Mouse (Mus musculus) embryonic facial prominence, embryonic 15.5 days (tissue): ENCODE results near the gene Krt16. TPM values are rescaled to one million over a fixed set of nuclear protein-coding genes. Genes with fewer than 3 reads are reported as not detected.
A peak's percentile ranks its signal among the peaks of the same experiment; 100 is the strongest.

Source experiments
- ATAC-seq: fragments of 200-750 bp; cut with Nextera tagmentation; 2 replicates; pipeline ENCODE4 v1.8.0; 2017; ENCODE audit warnings: low read depth, moderate TSS enrichment; ENCODE audit not compliant: insufficient number of reproducible peaks, low FRiP score, low TSS enrichment
- H3K27ac ChIP-seq: fragments of 300-500 bp; sonication (generic); replicated peaks from 2 replicates; pipeline ENCODE4 v1.5.1; 2015; ENCODE audit warnings: mild to moderate bottlenecking, inconsistent platforms
- H3K27me3 ChIP-seq: fragments of 300-500 bp; sonication (generic); 2 replicates; pipeline ENCODE4 v1.6.1; 2015; ENCODE audit warnings: inconsistent platforms
- H3K36me3 ChIP-seq: fragments of 300-500 bp; sonication (generic); 2 replicates; pipeline ENCODE4 v1.6.1; 2015; ENCODE audit warnings: mild to moderate bottlenecking, inconsistent platforms
- H3K4me1 ChIP-seq: fragments of 300-500 bp; sonication (generic); 2 replicates; pipeline ENCODE4 v1.6.1; 2015; ENCODE audit warnings: inconsistent platforms
- H3K4me2 ChIP-seq: fragments of 300-500 bp; sonication (generic); replicated peaks from 2 replicates; pipeline ENCODE4 v1.6.1; 2015; ENCODE audit warnings: mild to moderate bottlenecking, inconsistent platforms
- H3K4me3 ChIP-seq: fragments of 300-500 bp; sonication (generic); replicated peaks from 2 replicates; pipeline ENCODE4 v1.5.1; 2015; ENCODE audit warnings: mild to moderate bottlenecking, inconsistent platforms
- H3K9ac ChIP-seq: fragments of 300-500 bp; sonication (generic); 2 replicates; pipeline ENCODE4 v1.6.1; 2015; ENCODE audit warnings: inconsistent platforms
- H3K9me3 ChIP-seq: fragments of 300-500 bp; sonication (generic); replicated peaks from 2 replicates; pipeline ENCODE4 v1.6.1; 2016; ENCODE audit warnings: inconsistent platforms
- WGBS: fragments of 180-500 bp; shearing (Covaris S2); methylation state at CpG from one replicate; pipeline ENCODE4 v1.1.7; 2015; 5-methylcytosine and 5-hydroxymethylcytosine counted together
- polyA plus RNA-seq: library from polyadenylated mRNA; unstranded; fragments of >200 nt; fragmentation: Nextera tagmentation; extraction: Ambion mirVana; gene quantifications from 2 replicates; pipeline ENCODE4 v1.2.1, GENCODE M21; 2015

The Krt16 gene
- polyA plus RNA-seq, 1 experiment from 2014 or later = 6.9 TPM

DNA sequence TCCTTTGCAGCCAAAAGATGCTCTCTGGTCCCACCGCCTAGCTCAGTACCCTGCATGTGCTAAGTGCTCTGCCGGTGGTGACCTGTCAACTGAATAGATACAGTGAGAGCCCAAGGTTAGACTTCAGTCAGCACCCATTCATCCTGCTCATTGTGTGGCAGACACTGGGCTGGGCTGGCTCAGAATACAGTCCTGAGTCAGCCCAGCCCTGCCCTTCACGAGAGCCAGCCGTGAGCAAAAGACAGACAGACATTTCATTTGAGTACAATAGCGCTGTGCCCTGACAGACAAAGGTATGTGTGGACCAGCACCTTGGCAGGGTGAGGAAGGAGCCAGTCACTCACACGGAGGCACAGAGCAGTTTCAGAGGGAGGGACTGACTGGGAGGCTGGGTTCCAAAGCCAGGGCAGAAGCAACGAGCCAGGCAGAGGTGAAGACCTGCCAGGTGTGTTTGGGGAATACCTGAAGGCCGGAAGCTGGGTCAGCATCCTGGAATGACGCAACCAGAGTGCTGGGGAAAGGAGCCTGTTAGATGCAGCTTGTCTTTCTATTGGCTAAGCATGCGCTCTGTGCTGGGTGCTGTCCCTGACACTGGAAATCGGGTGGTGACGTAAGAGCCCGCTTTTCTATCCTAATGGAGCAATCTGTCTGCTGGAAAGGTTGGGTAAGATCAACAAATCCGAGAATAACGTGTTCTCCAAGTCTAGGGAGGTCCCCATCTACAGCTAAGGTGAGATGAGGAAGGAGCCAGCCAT lies 29.2 kb upstream of the Krt16 start:
- no peak for ATAC-seq
- H3K27me3 ChIP-seq = no peaks in the 10 kb centered on the region
- H3K4me1 ChIP-seq = peaks cover 5% of the 10 kb centered on the region; the same call in 1 of the 2 replicates
- peak overlapping the region; percentile 19; the same call in 1 of the 2 replicates for H3K27ac ChIP-seq
- no peak overlapping the region for H3K4me2 ChIP-seq
- WGBS = 58% methylated on average over 15 of the region's 15 CpGs
- H3K36me3 ChIP-seq = no peaks in the 10 kb centered on the region
- no peak overlapping the region for H3K4me3 ChIP-seq
- H3K9me3 ChIP-seq = no peaks in the 10 kb centered on the region
- H3K9ac ChIP-seq = no peak overlapping the region

DNA sequence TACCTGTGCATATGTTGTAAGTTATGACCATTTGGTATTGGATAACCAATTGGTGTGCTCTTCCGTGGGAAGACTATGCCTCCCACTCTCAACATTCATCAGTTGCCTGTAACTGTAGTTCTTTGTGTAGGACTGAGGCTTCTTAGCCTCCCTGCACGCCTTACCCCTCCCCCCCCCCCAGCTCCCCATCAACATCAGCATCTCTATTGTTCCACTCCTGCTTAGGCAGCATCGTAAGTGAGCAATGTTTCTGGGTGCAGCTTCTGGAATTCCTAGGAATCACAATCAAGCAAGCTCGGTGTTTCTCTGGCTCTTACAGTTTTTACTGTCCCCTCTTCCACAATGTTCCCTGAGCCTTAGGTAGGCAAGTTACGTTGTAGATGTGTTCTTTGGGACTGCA lies 26.8 kb upstream of the Krt16 start:
- H3K9me3 ChIP-seq = no peaks in the 10 kb centered on the region
- 38% methylated on average over 5 of the region's 5 CpGs for WGBS
- no peak overlapping the region for H3K9ac ChIP-seq
- H3K4me3 ChIP-seq = no peak overlapping the region
- H3K27me3 ChIP-seq = no peaks in the 10 kb centered on the region
- peaks cover 5% of the 10 kb centered on the region; the same call in 1 of the 2 replicates for H3K4me1 ChIP-seq
- ATAC-seq = no peak
- no peak overlapping the region for H3K27ac ChIP-seq
- H3K4me2 ChIP-seq = no peak overlapping the region
- no peaks in the 10 kb centered on the region for H3K36me3 ChIP-seq

DNA sequence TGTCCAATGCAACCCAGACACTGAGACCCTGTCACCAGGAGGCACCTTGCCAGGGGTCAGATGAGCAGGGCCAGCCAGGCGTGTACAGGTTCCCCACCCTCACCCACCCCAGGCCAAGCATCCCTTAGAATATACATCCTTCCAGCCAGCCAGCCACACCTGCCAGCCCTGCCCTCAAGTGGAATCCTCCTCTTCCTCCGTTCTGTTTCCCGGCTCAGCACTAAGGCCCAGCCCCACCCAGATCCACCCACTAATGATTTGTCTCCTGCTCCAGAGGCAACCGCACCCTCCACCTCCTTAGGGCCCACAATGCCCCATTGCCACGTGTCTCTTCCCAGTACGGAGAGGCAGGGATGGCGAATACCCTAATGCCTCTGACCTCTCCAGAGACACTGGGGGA lies 26.0 kb upstream of the Krt16 start:
- peaks cover 5% of the 10 kb centered on the region; the same call in 1 of the 2 replicates for H3K4me1 ChIP-seq
- no peaks in the 10 kb centered on the region for H3K27me3 ChIP-seq
- no peak overlapping the region for H3K4me2 ChIP-seq
- ATAC-seq = no peak
- H3K36me3 ChIP-seq = no peaks in the 10 kb centered on the region
- H3K4me3 ChIP-seq = no peak overlapping the region
- 53% methylated on average over 7 of the region's 7 CpGs for WGBS
- H3K9me3 ChIP-seq = no peaks in the 10 kb centered on the region
- H3K27ac ChIP-seq = no peak overlapping the region
- no peak overlapping the region for H3K9ac ChIP-seq

DNA sequence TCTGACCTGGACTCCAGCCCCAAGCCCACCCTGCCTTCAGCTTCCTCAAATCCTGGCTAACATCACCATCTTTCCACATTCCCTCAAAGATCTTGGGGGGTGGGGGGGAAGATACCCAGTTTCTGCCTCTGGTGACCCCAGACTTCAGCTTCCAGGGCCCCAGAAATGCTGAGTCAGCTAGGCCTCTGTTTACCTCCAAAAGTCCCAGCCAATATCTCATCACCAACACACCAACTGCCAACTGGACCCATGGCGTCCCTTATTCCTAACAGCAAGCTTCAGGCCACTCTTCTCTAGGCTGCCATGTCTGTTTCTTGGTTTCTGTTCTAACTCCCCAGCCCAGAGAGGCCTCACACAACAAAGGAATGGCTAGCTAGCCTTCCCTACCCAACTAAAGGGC lies 23.2 kb upstream of the Krt16 start:
- H3K9me3 ChIP-seq = no peaks in the 10 kb centered on the region
- no peak overlapping the region for H3K4me2 ChIP-seq
- WGBS = 84% methylated on average over 1 of the region's 1 CpGs
- no peak overlapping the region for H3K4me3 ChIP-seq
- peaks cover 5% of the 10 kb centered on the region; the same call in 1 of the 2 replicates for H3K4me1 ChIP-seq
- no peaks in the 10 kb centered on the region for H3K27me3 ChIP-seq
- no peak overlapping the region for H3K27ac ChIP-seq
- H3K36me3 ChIP-seq = no peaks in the 10 kb centered on the region
- no peak for ATAC-seq
- no peak overlapping the region for H3K9ac ChIP-seq

DNA sequence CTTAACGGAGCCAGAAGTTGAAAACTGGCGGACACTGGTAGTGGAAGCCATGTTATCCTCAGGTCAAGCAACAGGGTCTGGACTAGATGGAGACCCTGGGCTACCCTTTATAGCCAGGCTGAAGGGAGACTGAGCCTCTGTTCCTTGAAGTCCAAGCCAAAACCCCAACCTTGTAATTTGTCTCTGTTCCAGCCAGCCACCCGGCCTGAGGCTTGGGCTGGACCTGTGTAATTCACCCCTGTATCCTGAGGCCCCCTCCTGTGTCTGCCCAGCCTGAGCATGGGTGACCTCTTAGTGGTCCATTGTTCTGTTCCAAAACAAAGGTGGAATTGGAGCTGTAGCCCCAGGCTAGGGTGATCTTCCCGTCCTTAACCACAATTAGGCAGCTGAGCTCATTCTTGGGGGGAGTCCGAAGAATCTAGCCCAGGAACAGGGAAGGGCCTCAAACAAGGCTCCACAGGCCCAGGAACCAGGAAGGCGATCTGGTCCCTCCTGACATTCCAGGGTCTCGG lies 21.2 kb upstream of the Krt16 start, which contains the start of gene Krt42:
TSS of gene Krt42 (minus strand) at position 51 of the 512 bp plus-strand sequence.
- peaks cover 5% of the 10 kb centered on the region; the same call in 1 of the 2 replicates for H3K4me1 ChIP-seq
- H3K27ac ChIP-seq = no peak within 1 kb of the TSS
- no peaks in the 10 kb centered on the region for H3K27me3 ChIP-seq
- no peak for ATAC-seq
- 62% methylated on average over 7 of the region's 7 CpGs for WGBS
- H3K4me2 ChIP-seq = no peak within 1 kb of the TSS
- H3K4me3 ChIP-seq = no peak within 1 kb of the TSS
- H3K9me3 ChIP-seq = no peaks in the 10 kb centered on the region
- no peak within 1 kb of the TSS for H3K9ac ChIP-seq
- no peaks in the 10 kb centered on the region for H3K36me3 ChIP-seq

DNA sequence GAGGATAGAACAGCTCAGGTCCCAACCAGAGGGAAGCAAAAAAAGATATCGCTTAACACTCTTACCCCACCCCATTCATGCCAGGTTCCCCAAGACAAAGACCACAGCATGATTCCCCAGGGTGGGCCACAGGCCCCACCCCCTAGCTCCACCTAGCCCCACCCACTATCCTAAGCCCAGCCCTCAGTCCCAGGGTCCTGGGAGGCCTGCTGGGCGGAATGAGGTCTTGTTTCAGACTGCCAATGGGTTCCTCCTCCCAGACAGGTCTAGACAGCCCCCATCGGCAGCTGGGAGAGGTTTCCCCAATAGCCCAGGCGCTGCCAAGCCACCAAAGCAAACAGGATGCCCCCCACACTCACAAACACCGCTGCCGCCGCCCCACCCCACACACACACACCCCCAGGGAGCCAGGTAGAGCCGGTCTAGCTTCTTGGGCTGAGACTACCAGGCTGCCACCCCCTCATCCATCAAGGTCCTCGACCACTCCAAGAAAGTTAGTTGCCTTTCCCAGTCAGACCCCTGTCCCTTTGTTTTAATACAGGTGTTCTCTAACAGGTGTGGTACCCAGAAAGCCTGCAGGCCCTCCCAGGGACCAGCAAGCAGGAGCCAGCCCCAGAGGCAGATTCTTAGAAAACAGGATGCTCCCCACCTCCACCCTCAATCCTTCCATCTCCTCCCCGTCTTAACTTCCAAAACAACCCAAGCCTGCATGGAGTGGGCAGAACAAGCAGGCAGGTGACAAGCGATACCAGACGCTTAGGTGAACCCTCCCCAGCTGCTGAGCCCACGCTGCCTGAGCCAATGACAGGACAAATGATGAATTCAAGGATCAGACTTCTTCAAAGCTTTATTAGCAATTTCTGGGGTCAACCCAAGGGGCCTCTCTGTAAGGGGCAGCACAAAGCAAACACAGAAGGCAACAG lies 13.6 kb upstream of the Krt16 start:
- 0 out of 2 replicates have a peak, but pooled peaks cover 5% of the 10 kb centered on the region for H3K4me1 ChIP-seq
- peak; percentile 52 for ATAC-seq
- 21% methylated on average over 13 of the region's 13 CpGs for WGBS
- H3K9ac ChIP-seq = no peak overlapping the region
- no peaks in the 10 kb centered on the region for H3K9me3 ChIP-seq
- H3K27ac ChIP-seq = peak overlapping the region; percentile 71; the same call in 1 of the 2 replicates
- no peaks in the 10 kb centered on the region for H3K36me3 ChIP-seq
- no peak overlapping the region for H3K4me3 ChIP-seq
- H3K27me3 ChIP-seq = no peaks in the 10 kb centered on the region
- H3K4me2 ChIP-seq = no peak overlapping the region

DNA sequence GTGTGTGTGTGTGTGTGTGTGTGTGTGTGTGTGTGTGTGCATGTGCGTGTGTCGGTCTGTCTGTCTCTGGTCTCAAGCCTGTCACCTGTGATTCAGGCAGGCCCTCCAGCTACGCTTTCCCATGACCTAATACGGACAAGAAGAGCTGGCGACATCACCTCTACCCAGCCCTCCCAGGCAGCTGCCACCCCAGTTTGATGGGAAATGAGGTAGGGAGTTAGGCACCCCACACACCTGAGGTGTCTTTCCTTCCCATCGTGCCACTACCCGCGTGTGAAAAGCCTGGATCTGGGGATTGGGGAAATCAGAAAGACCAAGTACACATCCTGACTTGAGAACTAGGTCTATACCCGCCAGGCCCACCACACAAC lies 12.5 kb upstream of the Krt16 start:
- no peak overlapping the region for H3K4me3 ChIP-seq
- ATAC-seq = no peak
- H3K9ac ChIP-seq = no peak overlapping the region
- H3K27me3 ChIP-seq = no peaks in the 10 kb centered on the region
- 0 out of 2 replicates have a peak, but pooled peaks cover 5% of the 10 kb centered on the region for H3K4me1 ChIP-seq
- WGBS = 66% methylated on average over 9 of the region's 9 CpGs
- no peaks in the 10 kb centered on the region for H3K9me3 ChIP-seq
- peak overlapping the region; percentile 71; the same call in 1 of the 2 replicates for H3K27ac ChIP-seq
- H3K36me3 ChIP-seq = no peaks in the 10 kb centered on the region
- no peak overlapping the region for H3K4me2 ChIP-seq

DNA sequence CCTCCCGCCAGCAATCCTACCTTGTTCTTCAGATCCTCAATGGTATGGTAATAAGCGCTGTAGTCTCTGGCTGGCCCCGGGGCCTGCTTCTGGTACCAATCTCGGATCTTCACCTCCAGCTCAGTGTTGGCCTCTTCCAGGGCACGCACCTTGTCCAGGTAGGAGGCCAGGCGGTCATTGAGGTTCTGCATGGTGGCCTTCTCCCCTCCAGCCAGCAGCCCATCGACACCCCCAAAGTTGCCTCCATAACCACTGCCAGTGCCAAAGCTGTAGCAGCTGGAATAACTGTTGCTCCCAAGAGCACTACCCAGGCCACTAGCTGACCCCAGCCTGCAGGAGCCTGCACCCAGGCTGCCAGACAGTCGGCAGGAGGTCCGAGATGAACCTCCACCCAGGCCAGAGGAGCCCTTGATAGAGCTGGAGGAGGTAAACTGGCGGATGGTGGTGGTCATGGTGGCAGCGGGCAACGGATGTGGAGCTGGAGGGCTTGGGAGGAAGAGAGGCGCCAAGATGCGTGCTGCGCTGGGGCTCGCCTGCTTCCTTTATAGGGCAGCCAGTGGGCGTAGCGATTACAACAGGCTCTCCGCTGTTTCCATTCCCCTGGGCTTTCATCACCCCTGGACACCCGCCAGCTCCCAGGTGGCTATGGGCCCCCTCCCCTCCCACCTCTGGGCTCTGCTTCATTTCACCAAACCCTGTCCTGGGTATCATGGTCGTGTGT lies 12.0 kb upstream of the Krt16 start, which contains the start of gene Krt17:
TSS of gene Krt17 (minus strand) at position 516 of the 721 bp plus-strand sequence.
- WGBS = 75% methylated on average over 21 of the region's 21 CpGs
- Histone ChIP-seq H3K9me3 (no peaks in the 10 kb centered on the region), H3K27ac (peak within 1 kb of the TSS; percentile 71; the same call in 1 of the 2 replicates), H3K4me1 (0 out of 2 replicates have a peak, but pooled peaks cover 5% of the 10 kb centered on the region), H3K4me3 (peak within 1 kb of the TSS; percentile 29), H3K4me2 (peak within 1 kb of the TSS; percentile 36), H3K36me3 (no peaks in the 10 kb centered on the region), H3K9ac (no peak within 1 kb of the TSS), H3K27me3 (no peaks in the 10 kb centered on the region)
- ATAC-seq = no peak

DNA sequence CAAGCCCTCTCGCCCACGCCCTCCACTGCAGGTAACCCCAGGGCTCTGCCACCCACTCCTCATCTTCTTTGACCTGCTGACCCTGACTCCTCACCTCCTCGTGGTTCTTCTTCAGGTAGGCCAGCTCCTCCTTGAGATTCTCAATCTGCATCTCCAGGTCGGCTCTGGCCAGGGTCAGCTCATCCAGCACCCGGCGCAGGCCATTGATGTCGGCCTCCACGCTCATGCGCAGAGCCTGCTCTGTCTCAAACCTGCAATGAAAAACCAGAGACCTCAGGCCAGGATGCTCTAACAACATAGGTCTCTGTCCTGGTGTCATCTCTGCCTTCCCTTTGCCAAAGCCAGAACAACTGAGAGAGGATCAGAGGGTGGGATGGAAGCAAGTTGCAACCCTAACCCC lies 10.4 kb upstream of the Krt16 start:
- H3K4me3 ChIP-seq = peak overlapping the region; percentile 29
- no peaks in the 10 kb centered on the region for H3K9me3 ChIP-seq
- ATAC-seq = no peak
- no peaks in the 10 kb centered on the region for H3K36me3 ChIP-seq
- peak overlapping the region; percentile 36 for H3K4me2 ChIP-seq
- H3K4me1 ChIP-seq = 0 out of 2 replicates have a peak, but pooled peaks cover 5% of the 10 kb centered on the region
- WGBS = 91% methylated on average over 9 of the region's 9 CpGs
- H3K27ac ChIP-seq = no peak overlapping the region
- no peaks in the 10 kb centered on the region for H3K27me3 ChIP-seq
- H3K9ac ChIP-seq = no peak overlapping the region

DNA sequence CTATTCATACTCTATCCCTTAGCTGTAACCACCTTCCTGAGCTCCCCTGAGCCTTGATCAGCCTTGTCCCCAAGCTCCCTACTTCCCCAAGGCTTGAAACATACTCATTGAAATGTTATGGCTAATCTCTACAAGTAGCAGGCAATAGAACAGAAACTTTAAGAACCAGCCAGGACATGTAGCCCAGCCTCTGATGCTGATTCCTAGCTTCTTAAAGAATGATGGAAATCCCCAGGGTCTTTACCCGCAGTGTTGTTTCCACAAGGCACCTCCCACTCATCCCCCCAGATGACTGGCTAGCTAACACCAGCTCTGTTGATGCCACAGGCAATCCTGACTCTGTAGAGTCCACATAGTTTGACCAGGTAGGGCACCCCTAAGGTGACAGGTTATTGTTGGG lies 9.3 kb upstream of the Krt16 start:
- ATAC-seq = no peak
- Histone ChIP-seq H3K36me3 (no peaks in the 10 kb centered on the region), H3K4me3 (no peak overlapping the region; the same call in 1 of the 2 replicates), H3K9me3 (no peaks in the 10 kb centered on the region), H3K27ac (no peak overlapping the region), H3K4me1 (0 out of 2 replicates have a peak, but pooled peaks cover 5% of the 10 kb centered on the region), H3K9ac (no peak overlapping the region), H3K27me3 (no peaks in the 10 kb centered on the region), H3K4me2 (no peak overlapping the region)
- WGBS = 60% methylated on average over 1 of the region's 1 CpGs
